Mouse (Mus musculus) lung, adult 2 months (tissue): ENCODE data around the gene Hdgfl3.

Experiments used
- CTCF ChIP-seq: fragments of 200-500 bp; IDR thresholded peaks from 2 replicates; pipeline ENCODE4 v1.5.1; 2011; ENCODE audit warnings: mild to moderate bottlenecking, low read length, control low read depth; ENCODE audit not compliant: insufficient read depth
- POLR2A ChIP-seq: fragments of 200-500 bp; IDR thresholded peaks from 2 replicates; pipeline ENCODE4 v1.6.1; 2011; ENCODE audit warnings: low read depth, mild to moderate bottlenecking, control low read depth, low read length, borderline replicate concordance; ENCODE audit errors: extremely low read depth

DNA sequence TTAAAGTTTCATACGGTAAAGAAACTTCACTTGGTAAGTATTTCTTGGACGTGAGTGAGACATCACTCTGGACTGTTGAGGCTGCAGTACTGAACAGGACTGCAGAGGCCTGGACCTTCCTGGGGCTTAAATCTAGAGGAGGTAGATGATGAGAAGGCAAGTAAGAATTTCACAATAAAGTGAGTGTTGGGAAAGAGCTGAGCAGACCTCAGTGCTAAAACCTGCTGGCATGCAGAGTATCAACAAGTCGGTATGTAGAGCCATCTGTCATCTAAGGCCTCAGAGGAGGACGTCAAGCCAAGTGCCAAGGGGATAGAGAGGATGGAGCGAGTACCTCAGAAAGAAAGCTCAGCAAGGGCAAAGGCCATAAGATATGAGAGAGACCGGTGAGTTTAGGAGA lies 49.4 kb upstream of the Hdgfl3 start:
- TF ChIP-seq POLR2A (no peak), CTCF (no peak)
